Mouse (Mus musculus) lung, postnatal 0 days (tissue): ENCODE measurements around the gene Kat2a. TPM values are rescaled to one million over a fixed set of nuclear protein-coding genes. Genes with fewer than 3 reads are reported as not detected.

ENCODE experiments used
- ATAC-seq: fragments of 200-750 bp; cut with Nextera tagmentation; 2 replicates; pipeline ENCODE4 v1.8.0; 2017; ENCODE audit warnings: moderate library complexity
- DNase-seq: peaks from one replicate; pipeline ENCODE4 v3.0.0-alpha.2; 2016; ENCODE audit warnings: low spot score
- H3K27ac ChIP-seq: fragments of 300-500 bp; sonication (generic); 2 replicates; pipeline ENCODE4 v1.5.1; 2014; ENCODE audit warnings: antibody characterized with exemption, mild to moderate bottlenecking, low read length, mixed read lengths
- H3K27me3 ChIP-seq: fragments of 300-500 bp; sonication (generic); replicated peaks from 2 replicates; pipeline ENCODE4 v1.6.1; 2014; ENCODE audit warnings: low read length, mixed read lengths; ENCODE audit not compliant: insufficient read depth
- H3K36me3 ChIP-seq: fragments of 300-500 bp; sonication (generic); 2 replicates; pipeline ENCODE4 v1.6.1; 2014; ENCODE audit warnings: low read length, mixed read lengths; ENCODE audit not compliant: insufficient read depth
- H3K4me1 ChIP-seq: fragments of 300-500 bp; sonication (generic); 2 replicates; pipeline ENCODE4 v1.6.1; 2014; ENCODE audit warnings: antibody characterized with exemption, low read depth, low read length, mixed read lengths; ENCODE audit not compliant: insufficient read depth
- H3K4me2 ChIP-seq: fragments of 300-500 bp; sonication (generic); replicated peaks from 2 replicates; pipeline ENCODE4 v1.6.1; 2014; ENCODE audit warnings: low read depth, mild to moderate bottlenecking, low read length, moderate library complexity, mixed read lengths
- H3K4me3 ChIP-seq: fragments of 300-500 bp; sonication (generic); 2 replicates; pipeline ENCODE4 v1.5.1; 2014; ENCODE audit warnings: low read depth, low read length
- H3K9ac ChIP-seq: fragments of 300-500 bp; sonication (generic); replicated peaks from 2 replicates; pipeline ENCODE4 v1.6.1; 2014; ENCODE audit warnings: low read depth, mild to moderate bottlenecking
- H3K9me3 ChIP-seq: fragments of 300-500 bp; sonication (generic); 2 replicates; pipeline ENCODE4 v1.6.1; 2016; ENCODE audit warnings: low read length, mixed read lengths
- CTCF ChIP-seq: IDR thresholded peaks from 2 replicates; pipeline ENCODE4 v1.5.1; 2016; ENCODE audit warnings: antibody characterized with exemption, mild to moderate bottlenecking
- EP300 ChIP-seq: IDR thresholded peaks from 2 replicates; pipeline ENCODE4 v1.6.1; 2016; ENCODE audit warnings: antibody characterized with exemption, mild to moderate bottlenecking, control low read depth
- WGBS: fragments of 180-500 bp; shearing (Covaris S2); extraction: QIAGEN DNeasy Blood & Tissue Kit; methylation state at CpG from one replicate; pipeline ENCODE4 v1.1.7; 2014; 5-methylcytosine and 5-hydroxymethylcytosine counted together
- polyA plus RNA-seq: library from polyadenylated mRNA; unstranded; fragments of >200 nt; fragmentation: Nextera tagmentation; extraction: Ambion mirVana; gene quantifications from 2 replicates; pipeline ENCODE4 v1.2.1, GENCODE M21; 2015

Gene Kat2a
- polyA plus RNA-seq, 1 experiment from 2014 or later: 14.2 TPM

GRCm38 (mm10) chr11:100709201-100709810 is 3.0 kb downstream of the Kat2a start:
- TF ChIP-seq EP300 (no peak), CTCF (no peak)
- H3K9me3 ChIP-seq: no peaks in the 10 kb centered on the region
- DNase-seq (no peak), ATAC-seq (no peak)
- no peak overlapping the region for H3K9ac ChIP-seq
- peaks cover 21% of the 10 kb centered on the region; the same call in 1 of the 2 replicates for H3K36me3 ChIP-seq
- H3K27me3 ChIP-seq: no peaks in the 10 kb centered on the region
- H3K27ac ChIP-seq: no peak overlapping the region
- H3K4me1 ChIP-seq: peaks cover 13% of the 10 kb centered on the region; the same call in 1 of the 2 replicates
- H3K4me2 ChIP-seq: no peak overlapping the region
- WGBS: 93% methylated on average over 9 of the region's 9 CpGs
- no peak overlapping the region for H3K4me3 ChIP-seq

- Histone ChIP-seq H3K4me1 (peaks cover 9% of the 10 kb centered on the region; the same call in 1 of the 2 replicates), H3K9me3 (no peaks in the 10 kb centered on the region), H3K27me3 (no peaks in the 10 kb centered on the region), H3K36me3 (peaks cover 21% of the 10 kb centered on the region; the same call in 1 of the 2 replicates), H3K4me3 (no peak overlapping the region), H3K4me2 (no peak overlapping the region), H3K9ac (no peak overlapping the region), H3K27ac (no peak overlapping the region)
- WGBS: 87% methylated on average over 23 of the region's 23 CpGs
- TF ChIP-seq CTCF (no peak), EP300 (no peak)
- ATAC-seq (no peak), DNase-seq (no peak)
Observed at GRCm38 (mm10) chr11:100705095-100705747, 7.0 kb downstream of the Kat2a start.

- H3K4me2 ChIP-seq: peak within 1 kb of the TSS; percentile 55
- DNase-seq (peak; percentile 79), ATAC-seq (peak; percentile 46)
- H3K27me3 ChIP-seq: no peaks in the 10 kb centered on the region
- H3K27ac ChIP-seq: peak within 1 kb of the TSS; percentile 38
- peaks cover 21% of the 10 kb centered on the region; the same call in 1 of the 2 replicates for H3K36me3 ChIP-seq
- peak within 1 kb of the TSS; percentile 30; the same call in 1 of the 2 replicates for H3K4me3 ChIP-seq
- peaks cover 9% of the 10 kb centered on the region; the same call in 1 of the 2 replicates for H3K4me1 ChIP-seq
- H3K9ac ChIP-seq: peak within 1 kb of the TSS; percentile 4; the same call in 1 of the 2 replicates
- TF ChIP-seq CTCF: no peak
- no peak for TF ChIP-seq EP300
- H3K9me3 ChIP-seq: no peaks in the 10 kb centered on the region
- 61% methylated on average over 7 of the region's 7 CpGs for WGBS
Observed at GRCm38 (mm10) chr11:100703851-100704531, 8.3 kb downstream of the Kat2a start, which contains the start of gene Dhx58. Dhx58 (minus strand) TSS chr11:100704271.

- ATAC-seq: no peak
- H3K4me2 ChIP-seq: peak overlapping the region; percentile 55
Observed at GRCm38 (mm10) chr11:100703366-100703765, 8.9 kb downstream of the Kat2a start.

GRCm38 (mm10) chr11:100702906-100703305 is 9.4 kb downstream of the Kat2a start:
- Histone ChIP-seq H3K27me3 (no peaks in the 10 kb centered on the region), H3K27ac (no peak overlapping the region), H3K4me2 (peak overlapping the region; percentile 55), H3K4me1 (peaks cover 9% of the 10 kb centered on the region; the same call in 1 of the 2 replicates), H3K36me3 (peaks cover 21% of the 10 kb centered on the region; the same call in 1 of the 2 replicates), H3K9ac (no peak overlapping the region), H3K4me3 (peak overlapping the region; percentile 30; the same call in 1 of the 2 replicates), H3K9me3 (no peaks in the 10 kb centered on the region)
- 48% methylated on average over 7 of the region's 7 CpGs for WGBS
- TF ChIP-seq EP300: no peak
- no peak for TF ChIP-seq CTCF
- ATAC-seq (no peak), DNase-seq (no peak)

More at GRCm38 (mm10) chr11:100703366-100703765, 8.9 kb downstream of the Kat2a start:
- H3K27ac ChIP-seq: no peak overlapping the region
- peaks cover 21% of the 10 kb centered on the region; the same call in 1 of the 2 replicates for H3K36me3 ChIP-seq
- 62% methylated on average over 11 of the region's 11 CpGs for WGBS
- no peak for TF ChIP-seq EP300
- no peak for TF ChIP-seq CTCF
- no peak for DNase-seq
- no peak overlapping the region for H3K9ac ChIP-seq
- H3K4me3 ChIP-seq: peak overlapping the region; percentile 30; the same call in 1 of the 2 replicates
- H3K4me1 ChIP-seq: peaks cover 9% of the 10 kb centered on the region; the same call in 1 of the 2 replicates
- H3K27me3 ChIP-seq: no peaks in the 10 kb centered on the region
- no peaks in the 10 kb centered on the region for H3K9me3 ChIP-seq
